Comparison of ENCODE assay signal across 16 mouse cellular contexts in genomic region chr17:15299743-15300371, GRCm38 (mm10).
A peak's percentile ranks its signal among the peaks of the same experiment; 100 is the strongest.
DNase-seq lines count a peak whose midpoint lies in the region; ATAC-seq and TF ChIP-seq lines count a peak whose summit lies in the region.
"Had no signal": no experiment of that assay in that cellular context is flagged by ENCODE, and none has a peak within 500 bp of the region (broad histone marks: within the 10 kb centered on the region; RNA-seq: fewer than 3 reads in every experiment).

No protein-coding gene starts in this region.

- no peak overlapping the region for H3K27ac ChIP-seq in heart, postnatal 0 days (ENCODE audit: low read depth)
- H3K27ac ChIP-seq: embryonic facial prominence, embryonic 15.5 days; forebrain, embryonic 15.5 days; macrophage; neural tube, embryonic 13.5 days had no signal

- 46% methylated on average over 13 of the region's 13 CpGs for WGBS in heart, postnatal 0 days

- no peaks in the 10 kb centered on the region for H3K27me3 ChIP-seq in heart, postnatal 0 days (ENCODE audit: control insufficient read depth, insufficient read depth, low read length)
- H3K27me3 ChIP-seq: embryonic facial prominence, embryonic 15.5 days; forebrain, embryonic 15.5 days had no signal

- no peak overlapping the region for H3K4me2 ChIP-seq in heart, postnatal 0 days (ENCODE audit: low read depth, low read length)
- H3K4me2 ChIP-seq: embryonic facial prominence, embryonic 15.5 days; forebrain, embryonic 15.5 days; neural tube, embryonic 13.5 days had no signal

- intact Hi-C loops in heart, postnatal 36 days (cut with DNase I), result loop anchor here (2.0 kb wide), 1 partner anchor 73 kb away; no protein-coding TSS in a partner anchor
- intact Hi-C loops in left cerebral cortex, postnatal 14 days (cut with DNase I), result no loop called here

- no peaks in the 10 kb centered on the region for H3K36me3 ChIP-seq in heart, postnatal 0 days (replicated peaks; ENCODE audit: control insufficient read depth, insufficient read depth, low read length)
- H3K36me3 ChIP-seq: embryonic facial prominence, embryonic 15.5 days; forebrain, embryonic 15.5 days; neural tube, embryonic 13.5 days had no signal

- TF ChIP-seq EP300 in heart, postnatal 0 days (IDR thresholded peaks at IDR 0.05; ENCODE audit: low read depth), result no peak

- ATAC-seq in heart, postnatal 0 days (ENCODE audit: insufficient read depth, low read depth), result peak; percentile 30; the same call in 1 of the 2 replicates
- no peak for ATAC-seq in granulocyte monocyte progenitor cell, adult 5-6 weeks (replicated peaks; ENCODE audit: poor library complexity, severe bottlenecking)
- ATAC-seq: forebrain, embryonic 15.5 days; midbrain, embryonic 16.5 days had no signal

- no peaks in the 10 kb centered on the region for H3K4me1 ChIP-seq in heart, postnatal 0 days (ENCODE audit: control insufficient read depth, insufficient read depth)
- H3K4me1 ChIP-seq: embryonic facial prominence, embryonic 15.5 days; forebrain, embryonic 15.5 days; neural tube, embryonic 13.5 days had no signal

- no peak overlapping the region for H3K4me3 ChIP-seq in heart, postnatal 0 days (ENCODE audit: low read depth, low read length)
- H3K4me3 ChIP-seq: embryonic facial prominence, embryonic 15.5 days; forebrain, embryonic 15.5 days; neural tube, embryonic 13.5 days had no signal

- DNase-seq in heart, postnatal 0 days (ENCODE audit: low spot score), result no peak
- no peak for DNase-seq in heart, postnatal 36 days
- peak; percentile 9 for DNase-seq in 3T3-L1 (ENCODE audit: low read depth, low spot score)
- peak; percentile 59 for DNase-seq in adrenal gland, postnatal 25 days
- DNase-seq in lung, postnatal 25 days (ENCODE audit: low spot score), result peak; percentile 64
- DNase-seq in kidney, postnatal 4 days, result no peak
- DNase-seq in left cerebral cortex, postnatal 14 days (ENCODE audit: low spot score in 2 of 2), result no peak
- DNase-seq: gastrocnemius, postnatal 25 days; kidney, postnatal 14 days; thymus, postnatal 4 days had no signal

- H3K9me3 ChIP-seq in heart, postnatal 0 days (replicated peaks; ENCODE audit: control insufficient read depth, low read length), result no peaks in the 10 kb centered on the region
- H3K9me3 ChIP-seq: embryonic facial prominence, embryonic 15.5 days; forebrain, embryonic 15.5 days; neural tube, embryonic 13.5 days had no signal

- H3K9ac ChIP-seq in heart, postnatal 0 days (replicated peaks; ENCODE audit: low read depth, low read length), result no peak overlapping the region
- H3K9ac ChIP-seq: embryonic facial prominence, embryonic 15.5 days; forebrain, embryonic 15.5 days; neural tube, embryonic 13.5 days had no signal

- no peak for TF ChIP-seq CTCF in heart, postnatal 0 days (IDR thresholded peaks at IDR 0.05; ENCODE audit: low read depth)

Comparison
In these comparisons a context has a peak if more than half of its experiments do, and no peak if none do; other contexts are left out.
1. DNase-seq: peak in 3T3-L1 (single experiment), adrenal gland, postnatal 25 days (single experiment) and lung, postnatal 25 days (single experiment); none in heart, postnatal 0 days (single experiment), heart, postnatal 36 days (0 of 2), kidney, postnatal 4 days (0 of 2) and left cerebral cortex, postnatal 14 days (0 of 2).